Mouse (Mus musculus) limb, embryonic 11.5 days (tissue): ENCODE data around the gene Pnkd. TPM values are rescaled to one million over a fixed set of nuclear protein-coding genes. Genes with fewer than 3 reads are reported as not detected.

Experiments used
- ATAC-seq: fragments of 200-750 bp; cut with Nextera tagmentation; 2 replicates; pipeline ENCODE4 v1.8.0; 2017; ENCODE audit warnings: low read depth; ENCODE audit not compliant: insufficient number of reproducible peaks, low FRiP score, low TSS enrichment
- DNase-seq: peaks from one replicate; pipeline ENCODE4 v3.0.0-alpha.2; 2015; ENCODE audit warnings: low spot score
- H3K27ac ChIP-seq: fragments of 300-500 bp; sonication (generic); replicated peaks from 2 replicates; pipeline ENCODE4 v1.5.1; 2014; ENCODE audit warnings: low read depth, mild to moderate bottlenecking, low read length
- H3K27me3 ChIP-seq: fragments of 300-500 bp; sonication (generic); 2 replicates; pipeline ENCODE4 v1.6.1; 2014; ENCODE audit warnings: mild to moderate bottlenecking, low read length, mixed read lengths; ENCODE audit not compliant: control insufficient read depth, insufficient read depth
- H3K36me3 ChIP-seq: fragments of 300-500 bp; sonication (generic); 2 replicates; pipeline ENCODE4 v1.6.1; 2014; ENCODE audit warnings: mild to moderate bottlenecking, low read length, moderate library complexity, mixed read lengths; ENCODE audit not compliant: control insufficient read depth, insufficient read depth
- H3K4me1 ChIP-seq: fragments of 300-500 bp; sonication (generic); 2 replicates; pipeline ENCODE4 v1.6.1; 2014; ENCODE audit warnings: low read length, mixed read lengths; ENCODE audit not compliant: control insufficient read depth, insufficient read depth
- H3K4me2 ChIP-seq: fragments of 300-500 bp; sonication (generic); 2 replicates; pipeline ENCODE4 v1.6.1; 2014; ENCODE audit warnings: low read depth, mild to moderate bottlenecking, moderate library complexity; ENCODE audit not compliant: severe bottlenecking
- H3K4me3 ChIP-seq: fragments of 300-500 bp; sonication (generic); 2 replicates; pipeline ENCODE4 v1.5.1; 2014; ENCODE audit warnings: low read depth, low read length
- H3K9ac ChIP-seq: fragments of 300-500 bp; sonication (generic); 2 replicates; pipeline ENCODE4 v1.6.1; 2014; ENCODE audit warnings: mild to moderate bottlenecking, low read length
- H3K9me3 ChIP-seq: fragments of 300-500 bp; sonication (generic); 2 replicates; pipeline ENCODE4 v1.6.1; 2016; ENCODE audit warnings: low read length; ENCODE audit not compliant: control insufficient read depth
- WGBS: fragments of 180-500 bp; shearing (Covaris S2); extraction: QIAGEN DNeasy Blood & Tissue Kit; methylation state at CpG from one replicate; pipeline ENCODE4 v1.1.7; 2014; 5-methylcytosine and 5-hydroxymethylcytosine counted together
- polyA plus RNA-seq: library from polyadenylated mRNA; unstranded; fragments of >200 nt; fragmentation: Nextera tagmentation; extraction: Ambion mirVana; gene quantifications from 2 replicates; pipeline ENCODE4 v1.2.1, GENCODE M21; 2014

Gene Pnkd
- polyA plus RNA-seq, 1 experiment from 2014 or later, result 119 TPM

GRCm38 (mm10) chr1:74290141-74290540 is 5.4 kb downstream of the Pnkd start:
- Histone ChIP-seq H3K4me3 (no peak overlapping the region), H3K4me2 (no peak overlapping the region), H3K36me3 (peaks cover 6% of the 10 kb centered on the region), H3K4me1 (peaks cover 11% of the 10 kb centered on the region), H3K9ac (no peak overlapping the region), H3K9me3 (no peaks in the 10 kb centered on the region), H3K27me3 (no peaks in the 10 kb centered on the region), H3K27ac (no peak overlapping the region)
- 95% methylated on average over 5 of the region's 5 CpGs for WGBS
- ATAC-seq, result no peak
- DNase-seq, result no peak

- Histone ChIP-seq H3K4me1 (peaks cover 19% of the 10 kb centered on the region), H3K27me3 (no peaks in the 10 kb centered on the region), H3K9me3 (no peaks in the 10 kb centered on the region), H3K4me3 (no peak overlapping the region), H3K27ac (no peak overlapping the region), H3K4me2 (no peak overlapping the region), H3K9ac (no peak overlapping the region), H3K36me3 (peaks cover 6% of the 10 kb centered on the region)
- 91% methylated on average over 11 of the region's 11 CpGs for WGBS
- ATAC-seq, result no peak
- no peak for DNase-seq
These were observed 7.7 kb downstream of the Pnkd start for GRCm38 (mm10) chr1:74292331-74293020.

- H3K27me3 ChIP-seq, result no peaks in the 10 kb centered on the region
- ATAC-seq, result no peak
These were observed 8.7 kb downstream of the Pnkd start for GRCm38 (mm10) chr1:74293306-74293960.

GRCm38 (mm10) chr1:74294090-74294643 is 9.4 kb downstream of the Pnkd start:
- H3K36me3 ChIP-seq, result no peaks in the 10 kb centered on the region; the same call in none of the 2 replicates
- no peak overlapping the region for H3K27ac ChIP-seq
- ATAC-seq (no peak), DNase-seq (no peak)
- no peaks in the 10 kb centered on the region for H3K9me3 ChIP-seq
- H3K27me3 ChIP-seq, result no peaks in the 10 kb centered on the region
- H3K4me3 ChIP-seq, result no peak overlapping the region
- H3K9ac ChIP-seq, result no peak overlapping the region
- no peak overlapping the region for H3K4me2 ChIP-seq
- WGBS, result 97% methylated on average over 3 of the region's 3 CpGs
- H3K4me1 ChIP-seq, result peaks cover 19% of the 10 kb centered on the region

More at GRCm38 (mm10) chr1:74293306-74293960, 8.7 kb downstream of the Pnkd start:
- no peak for DNase-seq
- Histone ChIP-seq H3K36me3 (peaks cover 6% of the 10 kb centered on the region), H3K9ac (no peak overlapping the region), H3K4me2 (no peak overlapping the region), H3K4me1 (peaks cover 19% of the 10 kb centered on the region), H3K4me3 (no peak overlapping the region), H3K9me3 (no peaks in the 10 kb centered on the region), H3K27ac (no peak overlapping the region)
- WGBS, result 90% methylated on average over 8 of the region's 8 CpGs

- no peak overlapping the region for H3K9ac ChIP-seq
- H3K4me3 ChIP-seq, result no peak overlapping the region
- H3K4me1 ChIP-seq, result peaks cover 19% of the 10 kb centered on the region
These were observed 10.2 kb downstream of the Pnkd start for GRCm38 (mm10) chr1:74294733-74295455.

GRCm38 (mm10) chr1:74295456-74296171 is 10.9 kb downstream of the Pnkd start:
- H3K4me3 ChIP-seq, result no peak overlapping the region
- no peaks in the 10 kb centered on the region; the same call in 1 of the 2 replicates for H3K36me3 ChIP-seq

More at GRCm38 (mm10) chr1:74294733-74295455, 10.2 kb downstream of the Pnkd start:
- Histone ChIP-seq H3K4me2 (no peak overlapping the region), H3K27me3 (no peaks in the 10 kb centered on the region), H3K9me3 (no peaks in the 10 kb centered on the region), H3K36me3 (no peaks in the 10 kb centered on the region; the same call in none of the 2 replicates), H3K27ac (peak overlapping the region; percentile 81)
- ATAC-seq (no peak), DNase-seq (no peak)
- WGBS, result 88% methylated on average over 6 of the region's 6 CpGs

GRCm38 (mm10) chr1:74296477-74296876 is 11.7 kb downstream of the Pnkd start:
- WGBS, result 52% methylated on average over 6 of the region's 6 CpGs
- no peaks in the 10 kb centered on the region for H3K9me3 ChIP-seq
- no peaks in the 10 kb centered on the region for H3K27me3 ChIP-seq
- no peak for ATAC-seq
- no peak overlapping the region for H3K4me3 ChIP-seq
- H3K4me1 ChIP-seq, result peaks cover 19% of the 10 kb centered on the region
- H3K27ac ChIP-seq, result peak overlapping the region; percentile 81
- DNase-seq, result no peak
- no peaks in the 10 kb centered on the region for H3K36me3 ChIP-seq
- 0 out of 2 replicates have a peak overlapping the region, but pooled peaks have one; percentile 9 for H3K9ac ChIP-seq
- no peak overlapping the region for H3K4me2 ChIP-seq

More at GRCm38 (mm10) chr1:74295456-74296171, 10.9 kb downstream of the Pnkd start:
- Histone ChIP-seq H3K9ac (peak overlapping the region; percentile 49; the same call in 1 of the 2 replicates), H3K4me1 (peaks cover 19% of the 10 kb centered on the region), H3K9me3 (no peaks in the 10 kb centered on the region), H3K4me2 (peak overlapping the region; percentile 33), H3K27ac (peak overlapping the region; percentile 81), H3K27me3 (no peaks in the 10 kb centered on the region)
- whole genome bisulfite sequencing, result 21% methylated on average over 9 of the region's 9 CpGs
- ATAC-seq (peak; percentile 61; the same call in 1 of the 2 replicates), DNase-seq (peak; percentile 63)
